Mouse (Mus musculus) kidney, adult 2 months (tissue): Measurements from ENCODE around the gene Gramd1b.

Experiments used
- CTCF ChIP-seq: fragments of 200-500 bp; conservative IDR thresholded peaks from 2 replicates; pipeline ENCODE4 v1.5.1; 2011; ENCODE audit warnings: low read depth, mild to moderate bottlenecking, control low read depth, low read length, moderate library complexity, mixed read lengths; ENCODE audit not compliant: insufficient read depth, insufficient read length
- POLR2A ChIP-seq: fragments of 200-500 bp; IDR thresholded peaks from one replicate; pipeline ENCODE4 v1.6.1; 2011; ENCODE audit warnings: low read depth, low read length, control low read depth

DNA sequence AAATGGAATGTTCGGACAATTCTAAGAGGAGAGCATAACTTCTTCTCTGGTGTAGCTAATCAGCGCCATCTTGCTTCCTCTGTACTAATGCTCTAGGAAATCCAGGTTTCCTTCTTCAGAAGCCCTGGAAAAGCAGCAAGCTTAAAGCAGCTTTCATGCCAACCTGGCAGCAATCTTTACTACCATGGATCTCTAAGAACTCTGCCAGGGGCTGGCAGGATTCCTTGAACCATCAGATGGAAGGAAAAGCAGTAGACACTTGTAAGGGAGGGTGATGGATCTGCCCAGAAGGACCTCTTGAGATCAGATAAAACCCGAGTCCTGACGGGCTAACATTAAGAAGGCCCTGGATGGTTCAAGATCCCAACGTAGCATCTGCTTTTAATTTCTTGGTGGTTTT is 234.9 kb downstream of the Gramd1b start:
- TF ChIP-seq POLR2A (no peak), CTCF (no peak)
